Mouse (Mus musculus): ENCODE data around the gene Ces5a. TPM values are rescaled to one million over a fixed set of nuclear protein-coding genes. Genes with fewer than 3 reads are reported as not detected.

The Ces5a gene
- polyA plus RNA-seq, 1 experiment: not detected

Other genes starting within 250 kb of the Ces5a start
- 1.4 and 1.5 TPM in 2 replicates for gene Ces1g, start 198.5 kb downstream of the Ces5a start, polyA plus RNA-seq (2012; rRNA removed)
- 0.03 TPM in 1 of 2 replicates, not detected in the other for gene Ces1h, start 156.1 kb downstream of the Ces5a start, polyA plus RNA-seq (2012; rRNA removed)